Mouse (Mus musculus): ENCODE measurements around the gene Srpk3.
A peak's percentile ranks its signal among the peaks of the same experiment; 100 is the strongest.

DNA sequence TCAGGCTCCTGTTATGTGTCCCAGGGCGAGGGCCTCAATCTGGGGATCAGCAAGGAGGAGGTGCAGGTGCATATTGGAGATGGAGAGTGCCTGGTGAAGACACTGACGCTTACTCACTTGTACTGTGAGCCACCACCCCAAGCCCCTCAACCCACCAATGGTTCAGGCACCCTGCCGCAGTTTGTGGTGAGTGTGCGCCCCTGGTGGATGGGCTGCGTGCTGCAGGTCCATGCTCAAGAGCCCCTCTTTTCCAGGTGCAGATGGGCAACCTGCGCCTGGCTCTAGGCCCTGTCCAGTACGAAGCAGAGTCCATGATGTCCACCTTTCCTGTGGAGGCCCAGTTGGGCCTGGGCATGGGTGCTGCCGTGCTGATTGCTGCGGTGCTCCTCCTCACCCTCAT is 6.9 kb upstream of the Srpk3 start:
- TF ChIP-seq CTCF (IDR thresholded peaks at IDR 0.05; ENCODE audit: extremely low read depth, insufficient read depth, low read length) (peak; percentile 42), POLR2A (IDR thresholded peaks at IDR 0.05; ENCODE audit: extremely low read depth, insufficient read depth, low read length) (no peak)

Data from cortical plate, adult 2 months (tissue).